Mouse (Mus musculus) heart, adult 2 months (tissue): ENCODE measurements around the gene Zfp599. TPM values are rescaled to one million over a fixed set of nuclear protein-coding genes. Genes with fewer than 3 reads are reported as not detected.

Source experiments
- DNase-seq, 2 experiments: peaks; one replicate each; pipeline ENCODE4 v3.0.0; 2021
- H3K27ac ChIP-seq: fragments of 200-600 bp; 2 replicates; pipeline ENCODE4 v1.8.1; 2022
- H3K27me3 ChIP-seq: fragments of 200-500 bp; 2 replicates; pipeline ENCODE4 v1.6.1; 2012; ENCODE audit warnings: mild to moderate bottlenecking, low read length, inconsistent platforms, mixed read lengths; ENCODE audit not compliant: control insufficient read depth, insufficient read depth
- H3K36me3 ChIP-seq: fragments of 200-500 bp; 2 replicates; pipeline ENCODE4 v1.6.1; 2012; ENCODE audit warnings: low read length, inconsistent platforms; ENCODE audit not compliant: control insufficient read depth, insufficient read depth
- H3K4me1 ChIP-seq: fragments of 200-500 bp; 2 replicates; pipeline ENCODE4 v1.6.1; 2011; ENCODE audit warnings: low read length; ENCODE audit not compliant: control insufficient read depth, insufficient read depth
- H3K4me3 ChIP-seq: fragments of 200-600 bp; 2 replicates; pipeline ENCODE4 v1.8.1; 2022
- H3K79me2 ChIP-seq: fragments of 200-500 bp; replicated peaks from 2 replicates; pipeline ENCODE4 v1.6.1; 2012; ENCODE audit warnings: mild to moderate bottlenecking, inconsistent platforms, low read length, moderate library complexity, mixed read lengths; ENCODE audit not compliant: control insufficient read depth, insufficient read depth
- H3K9ac ChIP-seq: fragments of 200-500 bp; 2 replicates; pipeline ENCODE4 v1.6.1; 2012; ENCODE audit warnings: low read depth, mild to moderate bottlenecking, control low read depth, inconsistent platforms, low read length, mixed read lengths
- CTCF ChIP-seq: fragments of 200-600 bp; IDR thresholded peaks from 2 replicates; pipeline ENCODE4 v1.8.1; 2022; ENCODE audit warnings: antibody characterized with exemption, mild to moderate bottlenecking, moderate library complexity
- EP300 ChIP-seq: fragments of 200-500 bp; IDR thresholded peaks from 2 replicates; pipeline ENCODE4 v1.6.1; 2011; ENCODE audit warnings: low read depth, low read length, control low read depth; ENCODE audit not compliant: insufficient read depth
- POLR2A ChIP-seq: fragments of 200-500 bp; IDR thresholded peaks from 2 replicates; pipeline ENCODE4 v1.6.1; 2011; ENCODE audit warnings: mild to moderate bottlenecking, low read depth, low read length, control low read depth; ENCODE audit not compliant: insufficient read depth
- WGBS: fragments of 180-500 bp; shearing (Covaris S2); methylation state at CpG from one replicate; pipeline ENCODE4 v1.1.7; 2018; 5-methylcytosine and 5-hydroxymethylcytosine counted together
- intact Hi-C: fragments of 180-260 bp; cut with DNase I; formaldehyde crosslinking; loops from one replicate; pipeline ENCODE4 v1.15.1; 2025
- polyA plus RNA-seq: library from polyadenylated mRNA; depleted of rRNA; stranded (reverse); fragments of >200 nt; gene quantifications from 2 replicates; pipeline ENCODE4 v1.2.3, GENCODE M21; 2012; rRNA removed
- total RNA-seq, 2 experiments: library from RNA; stranded (reverse); gene quantifications; 2 replicates each; pipeline ENCODE4 v1.2.3; 2021

The Zfp599 gene
- total and polyA plus RNA-seq, 3 experiments, result 0.04 to 0.39 (median 0.34) TPM

- H3K79me2 ChIP-seq, result no peaks in the 10 kb centered on the region
- no peak overlapping the region for H3K4me3 ChIP-seq
- intact Hi-C loops, result no loop called here
- H3K9ac ChIP-seq, result no peak overlapping the region
- no peak overlapping the region for H3K27ac ChIP-seq
- no peaks in the 10 kb centered on the region for H3K36me3 ChIP-seq
- WGBS, result 84% methylated on average over 2 of the region's 2 CpGs
- TF ChIP-seq CTCF, result no peak
- no peak for TF ChIP-seq POLR2A
- no peak for TF ChIP-seq EP300
- no peaks in the 10 kb centered on the region for H3K4me1 ChIP-seq
- H3K27me3 ChIP-seq, result no peaks in the 10 kb centered on the region
- no peak for DNase-seq
These were observed 45.1 kb downstream of the Zfp599 start for GRCm38 (mm10) chr9:22214549-22214948.

GRCm38 (mm10) chr9:22213785-22214194 lies 45.9 kb downstream of the Zfp599 start:
- intact Hi-C loops, result no loop called here
- Histone ChIP-seq H3K27me3 (no peaks in the 10 kb centered on the region), H3K4me3 (no peak overlapping the region), H3K27ac (peak overlapping the region; percentile 9; the same call in 1 of the 2 replicates), H3K4me1 (no peaks in the 10 kb centered on the region), H3K36me3 (no peaks in the 10 kb centered on the region), H3K79me2 (no peaks in the 10 kb centered on the region), H3K9ac (no peak overlapping the region)
- DNase-seq, result peak in 1 of 2 experiments; percentile 48
- 20% methylated on average over 2 of the region's 2 CpGs for WGBS
- TF ChIP-seq POLR2A (no peak), EP300 (no peak), CTCF (no peak)

Other genes with a start within 250 kb of the Zfp599 start
- under 1 TPM; 0.08 to 0.09 TPM for gene Elavl3, start 207.9 kb downstream of the Zfp599 start, total RNA-seq
- 0.09 and 0.10 TPM in 2 replicates for gene Elavl3, start 207.9 kb downstream of the Zfp599 start, polyA plus RNA-seq
- under 1 TPM in 1 of 2 experiments, not detected in 1; 0.52 TPM for gene Gm49318, start 188.6 kb downstream of the Zfp599 start, total RNA-seq
- not detected in 2 replicates for gene Gm49318, start 188.6 kb downstream of the Zfp599 start, polyA plus RNA-seq
- 1 to 10 TPM; 3.8 to 4.7 TPM for gene Zfp653, start 188.5 kb downstream of the Zfp599 start, total RNA-seq
- gene Zfp653, start 188.5 kb downstream of the Zfp599 start, polyA plus RNA-seq, result 8.7 and 9.5 TPM in 2 replicates
- gene Ecsit, start 174.5 kb downstream of the Zfp599 start, total RNA-seq, result 100 to 1,000 TPM in 1 of 2 experiments, 10 to 100 TPM in 1; 92.5 to 106 TPM
- 166 and 169 TPM in 2 replicates for gene Ecsit, start 174.5 kb downstream of the Zfp599 start, polyA plus RNA-seq
- gene Cnn1, start 160.7 kb downstream of the Zfp599 start, total RNA-seq, result 1 to 10 TPM; 8.4 to 8.6 TPM
- gene Cnn1, start 160.7 kb downstream of the Zfp599 start, polyA plus RNA-seq, result 15.4 and 26.5 TPM in 2 replicates
- 10 to 100 TPM; 34.6 to 42.6 TPM for gene Elof1, start 142.7 kb downstream of the Zfp599 start, total RNA-seq
- gene Elof1, start 142.7 kb downstream of the Zfp599 start, polyA plus RNA-seq, result 62.6 and 67.0 TPM in 2 replicates
- 1 to 10 TPM; 1.6 to 2.4 TPM for gene Acp5, start 124.2 kb downstream of the Zfp599 start, total RNA-seq
- gene Acp5, start 124.2 kb downstream of the Zfp599 start, polyA plus RNA-seq, result 7.7 and 20.8 TPM in 2 replicates
- 10 to 100 TPM; 42.9 to 56.5 TPM for gene Pigyl, start 103.0 kb downstream of the Zfp599 start, total RNA-seq
- 54.5 and 55.4 TPM in 2 replicates for gene Pigyl, start 103.0 kb downstream of the Zfp599 start, polyA plus RNA-seq
- gene Zfp872, start 71.8 kb downstream of the Zfp599 start, total RNA-seq, result under 1 TPM; 0.09 to 0.10 TPM
- not detected in 2 replicates for gene Zfp872, start 71.8 kb downstream of the Zfp599 start, polyA plus RNA-seq
- gene Zfp809, start 34.2 kb downstream of the Zfp599 start, total RNA-seq, result 10 to 100 TPM; 33.6 to 34.2 TPM
- 14.8 and 26.6 TPM in 2 replicates for gene Zfp809, start 34.2 kb downstream of the Zfp599 start, polyA plus RNA-seq
- gene Zfp810, start 47.8 kb upstream of the Zfp599 start, total RNA-seq, result 1 to 10 TPM; 4.3 to 6.7 TPM
- gene Zfp810, start 47.8 kb upstream of the Zfp599 start, polyA plus RNA-seq, result 4.3 and 7.6 TPM in 2 replicates
- 1 to 10 TPM; 1.4 to 1.5 TPM for gene Anln, start 129.3 kb upstream of the Zfp599 start, total RNA-seq
- gene Anln, start 129.3 kb upstream of the Zfp599 start, polyA plus RNA-seq, result 0.43 and 0.82 TPM in 2 replicates
- under 1 TPM; 0.29 to 0.50 TPM for gene 9530077C05Rik, start 151.6 kb upstream of the Zfp599 start, total RNA-seq
- 0.27 and 0.53 TPM in 2 replicates for gene 9530077C05Rik, start 151.6 kb upstream of the Zfp599 start, polyA plus RNA-seq
- gene Gm17545, start 194.4 kb upstream of the Zfp599 start, total RNA-seq, result not detected
- not detected in 2 replicates for gene Gm17545, start 194.4 kb upstream of the Zfp599 start, polyA plus RNA-seq
- 10 to 100 TPM; 42.6 to 46.1 TPM for gene Rp9, start 209.8 kb upstream of the Zfp599 start, total RNA-seq
- gene Rp9, start 209.8 kb upstream of the Zfp599 start, polyA plus RNA-seq, result 35.1 and 39.5 TPM in 2 replicates
- gene Bbs9, start 215.8 kb upstream of the Zfp599 start, total RNA-seq, result 10 to 100 TPM; 11.9 to 12.4 TPM
- gene Bbs9, start 215.8 kb upstream of the Zfp599 start, polyA plus RNA-seq, result 6.3 and 9.0 TPM in 2 replicates